Mouse (Mus musculus) hematopoietic multipotent progenitor cell, adult 10-12 weeks (in vitro differentiated cells): ENCODE measurements around the gene Zfp709. TPM values are rescaled to one million over a fixed set of nuclear protein-coding genes. Genes with fewer than 3 reads are reported as not detected.

ENCODE experiments used
- polyA plus RNA-seq: library from polyadenylated mRNA; stranded (reverse); fragments of >175 nt; gene quantifications from 2 replicates; pipeline ENCODE4 v1.2.3, GENCODE M21; 2012; ENCODE audit warnings: low replicate concordance

The Zfp709 gene
- polyA plus RNA-seq: 0.77 and 2.1 TPM in 2 replicates

GRCm38 (mm10) chr8:71881618-71882274 lies at the start of gene Zfp709:
TSS of gene Zfp709 (plus strand) at chr8:71882019.

GRCm38 (mm10) chr8:71908309-71909261 lies 26.8 kb downstream of the Zfp709 start, which contains the start of the genes Zfp882 and Zfp617:
TSS of gene Zfp882 (plus strand) at chr8:71908608.
TSS of gene Zfp617 (plus strand) at chr8:71908635.

Other genes starting within 250 kb of the Zfp709 start
- 0.42 and 0.58 TPM in 2 replicates for gene Unc13a, start 210.3 kb upstream of the Zfp709 start, polyA plus RNA-seq
- 114 and 286 TPM in 2 replicates for gene Jak3, start 205.7 kb upstream of the Zfp709 start, polyA plus RNA-seq
- gene Insl3, start 192.8 kb upstream of the Zfp709 start, polyA plus RNA-seq: 77.9 and 105 TPM in 2 replicates
- 0.63 and 2.8 TPM in 2 replicates for gene B3gnt3, start 180.2 kb upstream of the Zfp709 start, polyA plus RNA-seq
- 265 and 572 TPM in 2 replicates for gene Fcho1, start 156.3 kb upstream of the Zfp709 start, polyA plus RNA-seq
- gene Zfp882, start 26.6 kb downstream of the Zfp709 start, polyA plus RNA-seq: 0.92 and 1.9 TPM in 2 replicates
- 0.99 and 4.0 TPM in 2 replicates for gene Zfp617, start 26.6 kb downstream of the Zfp709 start, polyA plus RNA-seq
- 0.74 and 5.6 TPM in 2 replicates for gene Zfp961, start 69.0 kb downstream of the Zfp709 start, polyA plus RNA-seq
- 92.5 and 349 TPM in 2 replicates for gene Cyp4f18, start 127.6 kb downstream of the Zfp709 start, polyA plus RNA-seq
- gene Olfr372, start 159.2 kb downstream of the Zfp709 start, polyA plus RNA-seq: 0.03 and 0.21 TPM in 2 replicates
- gene Olfr373, start 201.2 kb downstream of the Zfp709 start, polyA plus RNA-seq: 0.02 TPM in 1 of 2 replicates, not detected in the other
- gene Olfr374, start 225.0 kb downstream of the Zfp709 start, polyA plus RNA-seq: 0.03 TPM in 1 of 2 replicates, not detected in the other